Mouse (Mus musculus): ENCODE results near the gene Gm29666. TPM values are rescaled to one million over a fixed set of nuclear protein-coding genes. Genes with fewer than 3 reads are reported as not detected.
A peak's percentile ranks its signal among the peaks of the same experiment; 100 is the strongest.

The Gm29666 gene
- polyA plus RNA-seq, 1 experiment = 1.3 TPM

- Histone ChIP-seq H3K4me1 (replicated peaks; ENCODE audit: control insufficient read depth, insufficient read depth, low read length) (no peaks in the 10 kb centered on the region; the same call in 1 of the 2 replicates), H3K36me3 (ENCODE audit: control insufficient read depth, insufficient read depth, low read length) (no peaks in the 10 kb centered on the region), H3K27ac (ENCODE audit: control insufficient read depth, insufficient read depth, low read length) (no peak overlapping the region), H3K4me3 (ENCODE audit: control insufficient read depth, insufficient read depth, low read length) (no peak overlapping the region), H3K27me3 (ENCODE audit: control insufficient read depth, insufficient read depth, low read length) (no peaks in the 10 kb centered on the region)
- TF ChIP-seq CTCF (IDR thresholded peaks at IDR 0.05; ENCODE audit: borderline replicate concordance, control insufficient read depth, extremely low read depth, insufficient read depth, low read length, poor library complexity) (no peak), POLR2A (IDR thresholded peaks at IDR 0.05; ENCODE audit: control insufficient read depth, extremely low read depth, insufficient read depth, low read length, poor library complexity) (no peak)
- 2% methylated on average over 3 of the region's 3 CpGs for WGBS
- DNase-seq = peak; percentile 43
Measured at GRCm38 (mm10) chr15:84891658-84892057, 28.2 kb downstream of the Gm29666 start.

GRCm38 (mm10) chr15:84891246-84891645, 28.6 kb downstream of the Gm29666 start:
- H3K4me1 ChIP-seq (replicated peaks; ENCODE audit: control insufficient read depth, insufficient read depth, low read length) = no peaks in the 10 kb centered on the region
- H3K4me3 ChIP-seq (ENCODE audit: control insufficient read depth, insufficient read depth, low read length) = no peak overlapping the region
- H3K36me3 ChIP-seq (ENCODE audit: control insufficient read depth, insufficient read depth, low read length) = no peaks in the 10 kb centered on the region
- H3K27me3 ChIP-seq (ENCODE audit: control insufficient read depth, insufficient read depth, low read length) = no peaks in the 10 kb centered on the region
- WGBS = 61% methylated on average over 3 of the region's 3 CpGs
- no peak for DNase-seq
- H3K27ac ChIP-seq (ENCODE audit: control insufficient read depth, insufficient read depth, low read length) = no peak overlapping the region
- no peak for TF ChIP-seq POLR2A (IDR thresholded peaks at IDR 0.05; ENCODE audit: control insufficient read depth, extremely low read depth, insufficient read depth, low read length, poor library complexity)
- TF ChIP-seq CTCF (IDR thresholded peaks at IDR 0.05; ENCODE audit: borderline replicate concordance, control insufficient read depth, extremely low read depth, insufficient read depth, low read length, poor library complexity) = no peak

DNA sequence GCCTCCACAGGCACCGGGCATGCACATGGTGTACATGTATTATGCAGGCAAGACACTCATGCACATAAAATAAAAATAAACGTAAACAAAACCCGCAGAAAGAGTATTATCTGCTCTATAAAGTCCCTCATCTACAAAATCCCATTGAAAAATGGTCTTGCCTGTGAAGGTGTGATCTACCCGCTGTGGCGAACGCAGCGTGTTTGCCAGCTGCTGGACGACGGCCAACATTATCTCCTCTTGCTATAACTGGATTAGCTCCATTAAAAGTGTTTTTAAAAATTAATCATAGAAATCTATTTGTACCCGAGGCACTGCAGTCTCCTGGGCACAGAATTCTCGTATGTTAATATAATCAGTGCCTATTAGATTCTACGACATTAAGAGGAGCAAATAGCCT, 31.8 kb downstream of the Gm29666 start:
- 90% methylated on average over 12 of the region's 12 CpGs for WGBS
- Histone ChIP-seq H3K4me3 (ENCODE audit: control insufficient read depth, insufficient read depth, low read length) (no peak overlapping the region), H3K4me1 (replicated peaks; ENCODE audit: control insufficient read depth, insufficient read depth, low read length) (no peaks in the 10 kb centered on the region), H3K36me3 (ENCODE audit: control insufficient read depth, insufficient read depth, low read length) (no peaks in the 10 kb centered on the region), H3K27ac (ENCODE audit: control insufficient read depth, insufficient read depth, low read length) (no peak overlapping the region), H3K27me3 (ENCODE audit: control insufficient read depth, insufficient read depth, low read length) (no peaks in the 10 kb centered on the region)
- no peak for DNase-seq
- TF ChIP-seq POLR2A (IDR thresholded peaks at IDR 0.05; ENCODE audit: control insufficient read depth, extremely low read depth, insufficient read depth, low read length, poor library complexity) = no peak
- no peak for TF ChIP-seq CTCF (IDR thresholded peaks at IDR 0.05; ENCODE audit: borderline replicate concordance, control insufficient read depth, extremely low read depth, insufficient read depth, low read length, poor library complexity)

DNA sequence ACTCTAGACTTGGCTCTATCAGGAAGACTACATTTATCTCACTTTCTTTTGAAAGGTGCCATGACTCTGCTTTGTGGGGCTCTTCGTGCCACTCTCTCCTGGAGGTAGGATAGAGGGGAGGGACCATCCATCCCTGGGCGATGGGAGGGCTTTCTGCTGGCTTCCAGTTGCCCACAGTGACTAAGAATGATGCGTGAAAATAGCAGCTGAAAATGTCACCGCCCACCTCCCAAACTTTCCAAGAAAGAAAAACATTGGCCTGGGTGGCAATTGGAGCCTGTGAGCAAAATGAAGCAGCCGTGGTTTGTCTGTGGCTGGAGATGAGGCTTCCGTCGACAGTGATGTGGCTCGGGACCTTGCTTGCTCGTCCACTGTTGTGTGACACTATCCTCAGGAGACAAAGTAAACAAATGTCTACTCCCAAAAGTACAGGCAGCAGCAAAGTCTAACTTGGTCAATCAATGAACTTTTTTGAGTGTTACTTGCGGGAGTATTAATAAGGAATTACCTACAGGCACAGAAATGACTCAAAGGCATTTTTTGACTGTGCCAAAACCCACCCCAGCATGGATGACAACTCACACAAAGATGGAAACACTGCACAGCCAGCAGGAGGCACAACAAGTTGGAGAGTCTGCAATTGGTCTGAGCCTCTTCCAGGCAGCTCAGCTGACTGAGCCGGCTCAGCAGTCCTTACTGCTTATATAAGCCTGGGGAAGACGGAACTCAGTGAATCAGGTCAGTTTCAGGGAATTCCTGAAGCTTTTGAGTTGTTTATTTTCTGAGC, 42.6 kb downstream of the Gm29666 start:
- no peak overlapping the region for H3K27ac ChIP-seq (ENCODE audit: control insufficient read depth, insufficient read depth, low read length)
- TF ChIP-seq POLR2A (IDR thresholded peaks at IDR 0.05; ENCODE audit: control insufficient read depth, extremely low read depth, insufficient read depth, low read length, poor library complexity) = no peak
- no peak for TF ChIP-seq CTCF (IDR thresholded peaks at IDR 0.05; ENCODE audit: borderline replicate concordance, control insufficient read depth, extremely low read depth, insufficient read depth, low read length, poor library complexity)
- 89% methylated on average over 12 of the region's 12 CpGs for WGBS

DNA sequence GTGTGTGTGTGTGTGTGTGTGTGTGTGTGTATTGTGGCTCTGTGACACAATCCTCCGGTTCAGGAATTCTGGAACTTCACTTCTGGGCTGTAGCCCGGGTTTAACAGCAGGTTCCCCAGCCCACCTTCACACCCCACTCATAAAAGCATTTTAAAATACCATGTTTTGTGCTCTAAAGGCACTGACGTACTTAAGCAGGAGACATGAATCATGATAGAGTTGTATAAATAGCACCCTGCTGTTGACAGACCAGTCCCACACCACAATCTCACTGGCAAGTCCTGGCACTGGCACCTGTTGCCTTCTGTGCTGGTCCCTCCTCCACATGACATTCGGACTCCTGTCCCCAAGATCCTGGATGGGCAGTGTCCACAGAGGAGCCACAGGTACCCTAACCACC, 46.0 kb downstream of the Gm29666 start:
- no peak for DNase-seq
- no peaks in the 10 kb centered on the region for H3K4me1 ChIP-seq (replicated peaks; ENCODE audit: control insufficient read depth, insufficient read depth, low read length)
- WGBS = 86% methylated on average over 4 of the region's 4 CpGs
- H3K4me3 ChIP-seq (ENCODE audit: control insufficient read depth, insufficient read depth, low read length) = no peak overlapping the region
- no peaks in the 10 kb centered on the region for H3K27me3 ChIP-seq (ENCODE audit: control insufficient read depth, insufficient read depth, low read length)
- no peak overlapping the region for H3K27ac ChIP-seq (ENCODE audit: control insufficient read depth, insufficient read depth, low read length)
- H3K36me3 ChIP-seq (ENCODE audit: control insufficient read depth, insufficient read depth, low read length) = no peaks in the 10 kb centered on the region
- TF ChIP-seq CTCF (IDR thresholded peaks at IDR 0.05; ENCODE audit: borderline replicate concordance, control insufficient read depth, extremely low read depth, insufficient read depth, low read length, poor library complexity) (no peak), POLR2A (IDR thresholded peaks at IDR 0.05; ENCODE audit: control insufficient read depth, extremely low read depth, insufficient read depth, low read length, poor library complexity) (no peak)

More for the DNA sequence above, 42.6 kb downstream of the Gm29666 start:
- Histone ChIP-seq H3K27me3 (ENCODE audit: control insufficient read depth, insufficient read depth, low read length) (no peaks in the 10 kb centered on the region), H3K4me3 (ENCODE audit: control insufficient read depth, insufficient read depth, low read length) (no peak overlapping the region), H3K4me1 (replicated peaks; ENCODE audit: control insufficient read depth, insufficient read depth, low read length) (no peaks in the 10 kb centered on the region), H3K36me3 (ENCODE audit: control insufficient read depth, insufficient read depth, low read length) (no peaks in the 10 kb centered on the region)
- DNase-seq = no peak

GRCm38 (mm10) chr15:84873079-84873478, 46.8 kb downstream of the Gm29666 start:
- no peak overlapping the region for H3K4me3 ChIP-seq (ENCODE audit: control insufficient read depth, insufficient read depth, low read length)
- TF ChIP-seq CTCF (IDR thresholded peaks at IDR 0.05; ENCODE audit: borderline replicate concordance, control insufficient read depth, extremely low read depth, insufficient read depth, low read length, poor library complexity) (no peak), POLR2A (IDR thresholded peaks at IDR 0.05; ENCODE audit: control insufficient read depth, extremely low read depth, insufficient read depth, low read length, poor library complexity) (no peak)
- WGBS = 92% methylated on average over 11 of the region's 11 CpGs
- no peaks in the 10 kb centered on the region for H3K4me1 ChIP-seq (replicated peaks; ENCODE audit: control insufficient read depth, insufficient read depth, low read length)
- no peaks in the 10 kb centered on the region for H3K27me3 ChIP-seq (ENCODE audit: control insufficient read depth, insufficient read depth, low read length)
- no peaks in the 10 kb centered on the region for H3K36me3 ChIP-seq (ENCODE audit: control insufficient read depth, insufficient read depth, low read length)
- no peak overlapping the region for H3K27ac ChIP-seq (ENCODE audit: control insufficient read depth, insufficient read depth, low read length)
- no peak for DNase-seq

Measured in thymus, adult 2 months (tissue).